Mouse (Mus musculus) skeletal muscle tissue, postnatal 0 days (tissue): ENCODE measurements around the gene Usp38. TPM values are rescaled to one million over a fixed set of nuclear protein-coding genes. Genes with fewer than 3 reads are reported as not detected.

Experiments used
- polyA plus RNA-seq: library from polyadenylated mRNA; unstranded; fragments of >200 nt; fragmentation: Nextera tagmentation; extraction: Ambion mirVana; gene quantifications from 2 replicates; pipeline ENCODE4 v1.2.1, GENCODE M21; 2015

Usp38 gene
- 11.9 and 13.9 TPM in 2 replicates for polyA plus RNA-seq

DNA sequence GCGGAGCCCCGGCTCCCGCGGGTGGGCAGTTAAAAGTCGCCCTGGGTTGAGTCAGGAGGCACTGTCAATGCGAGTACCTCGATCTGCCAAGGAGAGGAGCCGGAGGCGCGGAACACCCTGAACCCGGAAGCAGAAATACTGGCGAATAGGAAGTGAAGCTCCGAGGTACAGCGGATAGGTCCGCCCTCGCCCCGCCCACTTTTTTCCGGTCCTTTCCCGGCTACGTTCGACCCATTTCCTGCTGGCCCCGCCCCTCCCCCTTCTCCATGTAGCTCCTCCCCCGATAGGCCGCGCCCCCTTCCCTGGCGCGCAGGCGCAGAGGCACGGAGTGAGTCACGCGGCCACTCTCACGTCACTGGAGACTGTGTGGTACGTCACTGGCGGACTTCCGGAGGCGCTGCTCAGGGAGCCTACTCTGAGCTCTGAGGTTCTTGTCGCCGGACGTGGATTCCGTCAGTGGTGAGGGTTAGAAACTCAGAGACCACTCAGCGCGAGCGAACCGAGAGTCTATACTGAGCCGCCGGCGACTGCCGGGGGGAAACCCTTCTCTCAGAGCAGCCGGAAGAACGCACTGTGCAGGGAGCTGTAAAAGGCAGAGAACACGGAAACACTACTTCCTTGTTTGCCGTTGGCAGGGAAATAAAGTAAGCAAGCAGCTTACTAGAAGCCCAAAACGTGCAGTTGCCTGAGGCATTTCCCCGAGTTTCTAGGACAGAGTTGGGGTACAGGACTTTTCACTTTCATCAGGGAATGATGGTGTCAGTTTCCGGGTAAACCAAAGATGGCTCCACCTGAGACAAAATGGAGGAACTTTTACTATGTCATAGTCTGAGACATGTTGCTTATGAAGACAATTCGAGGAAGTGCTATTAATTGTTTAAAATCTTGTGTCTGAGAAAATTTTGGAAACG is at the start of gene Usp38:
Gene Usp38, minus strand, starts transcription at position 140 of the 911 bp plus-strand sequence.

Other genes starting within 250 kb of the Usp38 start
- gene Gab1, start 134.4 kb downstream of the Usp38 start, polyA plus RNA-seq = 8.5 and 9.8 TPM in 2 replicates